Mouse (Mus musculus) layer of hippocampus, adult 8-10 months (tissue): ENCODE data around the gene Syngr4. TPM values are rescaled to one million over a fixed set of nuclear protein-coding genes. Genes with fewer than 3 reads are reported as not detected.
"Not testable (repeated sequence)": the region's sequence is repeated elsewhere in the genome, so short reads cannot be mapped to it uniquely, and the experiment has no call there.

Experiments used
- DNase-seq, 2 experiments: peaks; one replicate each; pipeline ENCODE4 v3.0.0; 2022; ENCODE audit warnings: low spot score in 2 of 2
- total RNA-seq, 4 experiments: library from RNA; stranded (reverse); gene quantifications; 2 replicates each; pipeline ENCODE4 v1.2.4; 2022

The Syngr4 gene
- total RNA-seq, 4 experiments from 2014 or later = 0.64 TPM; not detected in 3

GRCm38 (mm10) chr7:45916056-45917003 lies 19.8 kb upstream of the Syngr4 start:
- DNase-seq = peak; percentile 74 to 82

GRCm38 (mm10) chr7:45915011-45915410 lies 18.5 kb upstream of the Syngr4 start:
- no peak for DNase-seq

GRCm38 (mm10) chr7:45914067-45914466 lies 17.6 kb upstream of the Syngr4 start:
- no peak for DNase-seq

GRCm38 (mm10) chr7:45909145-45909544 lies 12.6 kb upstream of the Syngr4 start:
- DNase-seq = no peak

- DNase-seq = no peak
These were observed 11.9 kb upstream of the Syngr4 start for GRCm38 (mm10) chr7:45908384-45908783.

GRCm38 (mm10) chr7:45906622-45907021 lies 10.1 kb upstream of the Syngr4 start:
- DNase-seq = no peak

GRCm38 (mm10) chr7:45902481-45903002 lies 6.0 kb upstream of the Syngr4 start:
- DNase-seq = no peak

- no peak for DNase-seq
These were observed 5.0 kb upstream of the Syngr4 start for GRCm38 (mm10) chr7:45901562-45901961.

- not testable (repeated sequence) for DNase-seq
These were observed 1.6 kb upstream of the Syngr4 start for GRCm38 (mm10) chr7:45898125-45898524.

GRCm38 (mm10) chr7:45897258-45897757 lies 794 bp upstream of the Syngr4 start:
- peak; percentile 56 to 65 for DNase-seq

- no peak for DNase-seq
These were observed 490 bp downstream of the Syngr4 start for GRCm38 (mm10) chr7:45895931-45896516.

- no peak for DNase-seq
These were observed 3.9 kb downstream of the Syngr4 start for GRCm38 (mm10) chr7:45892651-45893050.

GRCm38 (mm10) chr7:45887246-45887645 lies 9.3 kb downstream of the Syngr4 start:
- DNase-seq = no peak

- no peak for DNase-seq
These were observed 15.5 kb downstream of the Syngr4 start for GRCm38 (mm10) chr7:45881011-45881410.

- no peak for DNase-seq
These were observed 16.0 kb downstream of the Syngr4 start for GRCm38 (mm10) chr7:45880531-45880930.

GRCm38 (mm10) chr7:45878278-45878677 lies 18.2 kb downstream of the Syngr4 start, which contains the start of gene Grin2d:
Gene Grin2d (minus strand): TSS chr7:45878378.
- DNase-seq = not testable (repeated sequence)

GRCm38 (mm10) chr7:45876895-45877294 lies 19.6 kb downstream of the Syngr4 start:
- no peak for DNase-seq

- DNase-seq = no peak
These were observed 23.2 kb downstream of the Syngr4 start for GRCm38 (mm10) chr7:45873061-45873947.

- DNase-seq = peak; percentile 80 to 91
These were observed 23.9 kb downstream of the Syngr4 start, which contains the start of gene Kdelr1 for GRCm38 (mm10) chr7:45872624-45873023. Gene Kdelr1 (plus strand): TSS chr7:45872772.

GRCm38 (mm10) chr7:45870282-45871058 lies 26.0 kb downstream of the Syngr4 start:
- DNase-seq = no peak
